Mouse (Mus musculus): Measurements from ENCODE around the gene Rhbdf1. TPM values are rescaled to one million over a fixed set of nuclear protein-coding genes. Genes with fewer than 3 reads are reported as not detected.

Rhbdf1 gene
- total RNA-seq, 2 experiments from 2014 or later = 13.9 to 14.4 TPM

- DNase-seq (ENCODE audit: extremely low spot score in 1 of 2, low spot score in 2 of 2) = no peak
- no peak for TF ChIP-seq CTCF (IDR thresholded peaks at IDR 0.05)
- H3K27ac ChIP-seq = no peak overlapping the region
- intact Hi-C loops (cut with DNase I) = no loop called here
- H3K4me3 ChIP-seq = no peak overlapping the region
Measured at GRCm38 (mm10) chr11:32250880-32251763, 29.0 kb upstream of the Rhbdf1 start.

- no peak for DNase-seq (ENCODE audit: extremely low spot score in 1 of 2, low spot score in 2 of 2)
- TF ChIP-seq CTCF (IDR thresholded peaks at IDR 0.05) = no peak
- intact Hi-C loops (cut with DNase I) = no loop called here
- no peak overlapping the region for H3K4me3 ChIP-seq
- H3K27ac ChIP-seq = no peak overlapping the region
Measured at GRCm38 (mm10) chr11:32248350-32248749, 26.2 kb upstream of the Rhbdf1 start.

- Histone ChIP-seq H3K4me3 (no peak overlapping the region), H3K27ac (no peak overlapping the region)
- DNase-seq (ENCODE audit: extremely low spot score in 1 of 2, low spot score in 2 of 2) = no peak
- intact Hi-C loops (cut with DNase I) = no loop called here
- TF ChIP-seq CTCF (IDR thresholded peaks at IDR 0.05) = peak; percentile 37
Measured at GRCm38 (mm10) chr11:32247068-32247467, 25.0 kb upstream of the Rhbdf1 start.

GRCm38 (mm10) chr11:32245614-32246013 lies 23.5 kb upstream of the Rhbdf1 start:
- TF ChIP-seq CTCF (IDR thresholded peaks at IDR 0.05) = no peak
- no peak for DNase-seq (ENCODE audit: extremely low spot score in 1 of 2, low spot score in 2 of 2)
- H3K4me3 ChIP-seq = no peak overlapping the region
- peak overlapping the region; percentile 68 for H3K27ac ChIP-seq
- intact Hi-C loops (cut with DNase I) = no loop called here

DNA sequence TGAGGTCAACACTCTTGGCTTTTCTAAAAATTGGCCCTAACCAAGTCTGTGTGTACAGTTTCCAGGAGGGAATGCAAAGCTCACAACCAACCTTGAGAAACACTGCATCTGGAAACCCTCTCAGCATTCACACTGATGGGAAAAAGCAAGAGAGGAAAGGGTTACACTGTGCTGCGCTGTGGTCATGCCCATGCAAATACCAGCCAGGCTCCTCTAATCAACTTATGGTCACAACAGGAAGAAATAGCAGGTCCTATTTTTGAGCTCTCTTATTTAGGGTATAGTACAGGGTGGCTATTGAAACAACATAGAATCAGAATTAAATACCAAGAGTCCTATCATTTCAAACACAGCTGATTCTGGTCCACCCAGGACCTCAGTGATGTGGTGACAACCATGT lies 22.5 kb upstream of the Rhbdf1 start:
- Histone ChIP-seq H3K4me3 (no peak overlapping the region), H3K27ac (peak overlapping the region; percentile 68)
- intact Hi-C loops (cut with DNase I) = no loop called here
- no peak for DNase-seq (ENCODE audit: extremely low spot score in 1 of 2, low spot score in 2 of 2)
- no peak for TF ChIP-seq CTCF (IDR thresholded peaks at IDR 0.05)

DNA sequence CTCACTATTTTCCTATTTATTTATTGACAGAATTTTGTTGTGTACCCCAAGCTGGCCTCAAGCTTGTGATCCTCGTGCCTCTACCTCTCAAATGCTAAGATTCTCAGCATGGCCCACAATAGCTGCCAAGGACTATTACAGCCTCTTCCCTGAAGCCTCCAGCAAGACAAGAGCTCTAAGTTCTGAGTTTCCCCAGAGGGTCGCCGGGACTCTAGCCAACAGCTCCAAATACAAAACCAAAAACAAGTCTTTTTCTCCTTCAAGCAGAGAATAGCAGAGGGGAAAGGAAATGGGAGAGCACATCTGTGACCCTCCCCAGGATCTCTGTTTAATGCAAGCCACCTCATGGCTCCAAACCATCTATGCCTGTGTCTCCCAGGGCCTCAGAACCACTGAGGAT lies 22.0 kb upstream of the Rhbdf1 start:
- intact Hi-C loops (cut with DNase I) = no loop called here
- no peak for TF ChIP-seq CTCF (IDR thresholded peaks at IDR 0.05)
- DNase-seq (ENCODE audit: extremely low spot score in 1 of 2, low spot score in 2 of 2) = no peak
- no peak overlapping the region for H3K4me3 ChIP-seq
- H3K27ac ChIP-seq = peak overlapping the region; percentile 68

- intact Hi-C loops (cut with DNase I) = no loop called here
- no peak for TF ChIP-seq CTCF (IDR thresholded peaks at IDR 0.05)
- peak overlapping the region; percentile 68 for H3K27ac ChIP-seq
- no peak for DNase-seq (ENCODE audit: extremely low spot score in 1 of 2, low spot score in 2 of 2)
- no peak overlapping the region for H3K4me3 ChIP-seq
Measured at GRCm38 (mm10) chr11:32243205-32243955, 21.3 kb upstream of the Rhbdf1 start.

GRCm38 (mm10) chr11:32242209-32242608 lies 20.1 kb upstream of the Rhbdf1 start:
- no peak for DNase-seq (ENCODE audit: extremely low spot score in 1 of 2, low spot score in 2 of 2)
- no peak for TF ChIP-seq CTCF (IDR thresholded peaks at IDR 0.05)
- intact Hi-C loops (cut with DNase I) = no loop called here
- Histone ChIP-seq H3K27ac (peak overlapping the region; percentile 68; the same call in 1 of the 2 replicates), H3K4me3 (no peak overlapping the region)

DNA sequence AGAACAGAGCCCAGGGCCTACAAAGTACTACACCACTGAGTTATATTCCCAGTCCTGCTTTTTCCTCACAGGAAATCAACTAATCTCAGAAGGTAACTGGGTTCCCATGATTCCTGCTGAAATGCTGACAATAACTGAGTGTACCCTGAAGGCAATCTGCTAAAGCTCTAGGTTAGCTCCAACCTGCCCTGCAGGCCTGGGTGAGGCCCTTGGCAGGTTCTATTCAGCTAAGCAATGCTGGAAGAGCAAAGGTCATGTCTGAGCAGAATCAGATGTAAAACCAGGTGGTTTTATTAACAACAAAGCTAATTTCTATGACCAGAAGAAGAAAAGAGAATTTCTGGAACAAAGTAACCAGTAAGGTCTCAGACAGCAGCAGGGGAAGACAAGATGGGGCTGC lies 19.3 kb upstream of the Rhbdf1 start:
- TF ChIP-seq CTCF (IDR thresholded peaks at IDR 0.05) = no peak
- no peak for DNase-seq (ENCODE audit: extremely low spot score in 1 of 2, low spot score in 2 of 2)
- intact Hi-C loops (cut with DNase I) = no loop called here
- Histone ChIP-seq H3K27ac (no peak overlapping the region), H3K4me3 (no peak overlapping the region)

DNA sequence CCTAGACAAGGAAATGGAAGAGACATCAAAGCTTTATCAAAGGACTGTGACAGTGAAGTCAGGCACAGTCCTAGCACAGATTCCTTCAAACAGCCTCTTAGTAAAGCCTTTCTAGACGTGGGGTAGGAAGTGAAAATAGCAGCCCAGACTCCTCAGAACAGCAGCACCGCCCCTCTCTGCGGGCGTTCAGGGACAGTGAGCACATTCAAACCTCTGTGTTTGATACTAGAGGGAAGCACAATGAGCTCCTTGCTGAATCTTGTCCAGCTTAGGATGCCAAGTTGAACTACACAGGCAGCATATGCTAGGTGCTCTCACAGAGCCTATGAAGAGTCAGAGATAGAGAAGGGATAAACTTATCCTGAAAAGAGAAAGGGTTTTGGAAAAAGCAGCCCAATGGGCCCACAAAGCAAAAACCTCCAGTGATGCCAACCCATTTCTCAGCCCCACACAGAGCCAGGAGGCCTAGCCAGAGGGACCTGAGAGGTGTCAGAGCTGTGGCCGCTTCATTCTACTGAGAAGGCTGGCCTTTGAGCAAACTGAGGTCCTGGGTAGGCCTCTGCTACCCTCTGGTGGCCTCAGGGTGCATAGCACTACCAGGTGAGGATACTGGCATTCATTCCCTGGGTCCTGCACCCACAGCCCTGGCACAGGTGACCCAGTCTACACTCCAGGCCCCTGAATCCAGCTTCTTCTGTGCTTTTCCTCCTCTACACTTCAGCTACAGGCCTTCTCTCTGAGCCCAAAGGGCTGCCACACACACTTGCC lies 16.2 kb upstream of the Rhbdf1 start:
- peak; percentile 72 to 77 for DNase-seq (ENCODE audit: extremely low spot score in 1 of 2, low spot score in 2 of 2)
- Histone ChIP-seq H3K4me3 (no peak overlapping the region), H3K27ac (peak overlapping the region; percentile 81)
- intact Hi-C loops (cut with DNase I) = loop anchor here (1.0 kb wide), 2 partner anchors 21 to 56 kb away; no protein-coding TSS in a partner anchor
- no peak; the same call in none of the 2 replicates for TF ChIP-seq CTCF (IDR thresholded peaks at IDR 0.05)

DNA sequence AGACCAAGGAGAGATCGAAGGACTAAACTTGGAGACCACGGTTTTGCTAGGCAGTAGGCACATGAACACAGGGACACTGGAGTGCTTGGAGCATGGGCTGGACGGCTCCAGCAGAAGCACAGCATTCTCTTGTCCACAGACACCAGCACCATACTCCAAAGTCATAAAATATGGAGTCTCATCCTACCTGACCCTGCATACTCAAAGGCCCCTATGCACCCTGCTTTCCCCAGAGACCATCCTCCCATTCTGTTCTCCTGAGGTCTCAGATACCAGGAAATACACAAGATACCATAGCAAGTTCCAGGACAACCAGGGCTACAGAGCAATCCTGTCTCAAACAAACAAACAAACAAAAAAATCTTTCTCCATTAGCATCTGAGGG lies 15.3 kb upstream of the Rhbdf1 start:
- H3K4me3 ChIP-seq = no peak overlapping the region
- H3K27ac ChIP-seq = peak overlapping the region; percentile 81; the same call in 1 of the 2 replicates
- no peak for DNase-seq (ENCODE audit: extremely low spot score in 1 of 2, low spot score in 2 of 2)
- intact Hi-C loops (cut with DNase I) = no loop called here
- TF ChIP-seq CTCF (IDR thresholded peaks at IDR 0.05) = no peak
